Mouse (Mus musculus): Measurements from ENCODE around the gene Adamts20.

GRCm38 (mm10) chr15:94254861-94255516 is 210.2 kb downstream of the Adamts20 start:
- no peak for TF ChIP-seq CTCF (IDR thresholded peaks at IDR 0.05; ENCODE audit: borderline replicate concordance, control insufficient read depth, extremely low read depth, insufficient read depth, low read length, poor library complexity)
- TF ChIP-seq POLR2A (IDR thresholded peaks at IDR 0.05; ENCODE audit: control insufficient read depth, extremely low read depth, insufficient read depth, low read length, poor library complexity) = no peak

All from thymus, adult 2 months (tissue).